Mouse (Mus musculus) liver, embryonic 14.5 days (tissue): Measurements from ENCODE around the gene Ppib.

Source experiments
- CTCF ChIP-seq: IDR thresholded peaks from 2 replicates; pipeline ENCODE4 v1.5.1; 2016; ENCODE audit warnings: antibody characterized with exemption, low read depth, control low read depth
- EP300 ChIP-seq: IDR thresholded peaks from 2 replicates; pipeline ENCODE4 v1.6.1; 2016; ENCODE audit warnings: antibody characterized with exemption, low read depth

DNA sequence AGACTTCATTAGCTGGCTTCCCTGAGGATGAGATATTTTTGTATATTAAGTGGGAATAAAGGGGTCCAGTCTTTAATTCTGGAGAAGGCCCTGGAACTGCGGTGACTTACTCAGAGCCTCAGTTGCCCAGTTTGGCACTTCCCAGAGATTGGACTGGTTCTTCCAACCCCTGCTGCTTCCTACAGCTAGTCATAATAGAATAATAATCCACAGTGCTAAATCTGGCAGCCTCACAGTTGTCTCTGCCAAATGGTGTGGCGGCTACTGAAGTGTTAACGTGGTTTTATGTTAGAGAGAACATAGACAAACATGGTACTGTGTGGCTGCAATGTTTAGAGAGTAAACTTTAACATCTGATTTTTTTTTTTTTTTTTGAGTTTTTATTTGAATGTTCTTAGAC lies 1.6 kb downstream of the Ppib start:
- no peak for TF ChIP-seq CTCF
- no peak for TF ChIP-seq EP300
